Mouse (Mus musculus) bone marrow macrophage, adult 2 months (primary cell): Measurements from ENCODE around the gene Nfib.

Experiments used
- CTCF ChIP-seq: IDR thresholded peaks from 2 replicates; pipeline ENCODE4 v1.5.1; 2012; ENCODE audit warnings: low read depth, mild to moderate bottlenecking, low read length, moderate library complexity
- POLR2A ChIP-seq: IDR thresholded peaks from 2 replicates; pipeline ENCODE4 v1.6.1; 2012; ENCODE audit warnings: mild to moderate bottlenecking, low read depth, low read length, borderline replicate concordance

- TF ChIP-seq POLR2A, result no peak
- no peak for TF ChIP-seq CTCF
These were observed 422.0 kb downstream of the Nfib start for GRCm38 (mm10) chr4:82283536-82283935.
